Mouse (Mus musculus) lung, embryonic 16.5 days (tissue): ENCODE results near the gene Capzb. TPM values are rescaled to one million over a fixed set of nuclear protein-coding genes. Genes with fewer than 3 reads are reported as not detected.

Experiments
- ATAC-seq: fragments of 200-750 bp; cut with Nextera tagmentation; 2 replicates; pipeline ENCODE4 v1.8.0; 2017; ENCODE audit warnings: low read depth, mild to moderate bottlenecking, moderate library complexity
- H3K27ac ChIP-seq: fragments of 300-500 bp; sonication (generic); 2 replicates; pipeline ENCODE4 v1.5.1; 2014; ENCODE audit warnings: mild to moderate bottlenecking, control low read depth, low read length
- H3K27me3 ChIP-seq: fragments of 300-500 bp; sonication (generic); 2 replicates; pipeline ENCODE4 v1.6.1; 2014; ENCODE audit warnings: low read depth, low read length, mixed read lengths; ENCODE audit not compliant: control insufficient read depth, insufficient read depth
- H3K36me3 ChIP-seq: fragments of 300-500 bp; sonication (generic); 2 replicates; pipeline ENCODE4 v1.6.1; 2014; ENCODE audit warnings: low read length; ENCODE audit not compliant: control insufficient read depth, insufficient read depth
- H3K4me1 ChIP-seq: fragments of 300-500 bp; sonication (generic); replicated peaks from 2 replicates; pipeline ENCODE4 v1.6.1; 2014; ENCODE audit warnings: low read length, mixed read lengths; ENCODE audit not compliant: control insufficient read depth, insufficient read depth
- H3K4me2 ChIP-seq: fragments of 300-500 bp; sonication (generic); 2 replicates; pipeline ENCODE4 v1.6.1; 2014; ENCODE audit warnings: low read depth, low read length, control low read depth
- H3K4me3 ChIP-seq: fragments of 300-500 bp; sonication (generic); 2 replicates; pipeline ENCODE4 v1.5.1; 2014; ENCODE audit warnings: mild to moderate bottlenecking, low read length, control low read depth
- H3K9ac ChIP-seq: fragments of 300-500 bp; sonication (generic); 2 replicates; pipeline ENCODE4 v1.6.1; 2014; ENCODE audit warnings: low read length, control low read depth
- H3K9me3 ChIP-seq: fragments of 300-500 bp; sonication (generic); 2 replicates; pipeline ENCODE4 v1.6.1; 2016; ENCODE audit warnings: low read length; ENCODE audit not compliant: control insufficient read depth
- WGBS: fragments of 180-500 bp; shearing (Covaris S2); extraction: QIAGEN DNeasy Blood & Tissue Kit; methylation state at CpG from one replicate; pipeline ENCODE4 v1.1.7; 2014; 5-methylcytosine and 5-hydroxymethylcytosine counted together
- polyA plus RNA-seq: library from polyadenylated mRNA; unstranded; fragments of >200 nt; fragmentation: Nextera tagmentation; extraction: Ambion mirVana; gene quantifications from 2 replicates; pipeline ENCODE4 v1.2.1, GENCODE M21; 2015

Capzb gene
- polyA plus RNA-seq, 1 experiment from 2014 or later: 473 TPM

GRCm38 (mm10) chr4:139276411-139276810, 83.7 kb downstream of the Capzb start:
- 82% methylated on average over 7 of the region's 7 CpGs for WGBS
- Histone ChIP-seq H3K9ac (no peak overlapping the region), H3K4me1 (no peaks in the 10 kb centered on the region), H3K4me2 (no peak overlapping the region), H3K9me3 (no peaks in the 10 kb centered on the region), H3K27ac (no peak overlapping the region), H3K27me3 (no peaks in the 10 kb centered on the region), H3K4me3 (no peak overlapping the region), H3K36me3 (peaks cover 12% of the 10 kb centered on the region)
- ATAC-seq: no peak

- Histone ChIP-seq H3K4me3 (no peak overlapping the region), H3K36me3 (peaks cover 30% of the 10 kb centered on the region), H3K4me1 (no peaks in the 10 kb centered on the region), H3K9ac (no peak overlapping the region), H3K27ac (no peak overlapping the region), H3K9me3 (no peaks in the 10 kb centered on the region), H3K27me3 (no peaks in the 10 kb centered on the region), H3K4me2 (no peak overlapping the region)
- 83% methylated on average over 12 of the region's 12 CpGs for WGBS
- no peak for ATAC-seq
Observed at GRCm38 (mm10) chr4:139280530-139280929, 87.8 kb downstream of the Capzb start.

- no peaks in the 10 kb centered on the region for H3K27me3 ChIP-seq
- H3K9ac ChIP-seq: no peak overlapping the region
- H3K4me1 ChIP-seq: no peaks in the 10 kb centered on the region
- no peak overlapping the region for H3K4me2 ChIP-seq
- peaks cover 30% of the 10 kb centered on the region for H3K36me3 ChIP-seq
- H3K9me3 ChIP-seq: no peaks in the 10 kb centered on the region
- no peak overlapping the region for H3K27ac ChIP-seq
- 88% methylated on average over 16 of the region's 16 CpGs for WGBS
- H3K4me3 ChIP-seq: no peak overlapping the region
- ATAC-seq: no peak
Observed at GRCm38 (mm10) chr4:139281791-139282345, 89.2 kb downstream of the Capzb start.

GRCm38 (mm10) chr4:139282955-139283417, 90.3 kb downstream of the Capzb start:
- no peaks in the 10 kb centered on the region for H3K4me1 ChIP-seq

GRCm38 (mm10) chr4:139284877-139285276, 92.2 kb downstream of the Capzb start:
- Histone ChIP-seq H3K36me3 (peaks cover 42% of the 10 kb centered on the region), H3K27me3 (no peaks in the 10 kb centered on the region), H3K4me3 (no peak overlapping the region), H3K9ac (no peak overlapping the region), H3K4me1 (no peaks in the 10 kb centered on the region), H3K27ac (no peak overlapping the region), H3K9me3 (no peaks in the 10 kb centered on the region), H3K4me2 (no peak overlapping the region)
- 60% methylated on average over 12 of the region's 15 CpGs for WGBS
- ATAC-seq: no peak

More at GRCm38 (mm10) chr4:139282955-139283417, 90.3 kb downstream of the Capzb start:
- Histone ChIP-seq H3K9ac (no peak overlapping the region), H3K27me3 (no peaks in the 10 kb centered on the region), H3K4me3 (no peak overlapping the region), H3K9me3 (no peaks in the 10 kb centered on the region), H3K4me2 (no peak overlapping the region), H3K27ac (no peak overlapping the region), H3K36me3 (peaks cover 38% of the 10 kb centered on the region)
- WGBS: 48% methylated on average over 6 of the region's 6 CpGs
- ATAC-seq: no peak

GRCm38 (mm10) chr4:139286234-139286633, 93.5 kb downstream of the Capzb start:
- no peak for ATAC-seq
- Histone ChIP-seq H3K4me2 (no peak overlapping the region), H3K4me3 (no peak overlapping the region), H3K9ac (no peak overlapping the region), H3K4me1 (no peaks in the 10 kb centered on the region), H3K9me3 (no peaks in the 10 kb centered on the region), H3K27me3 (no peaks in the 10 kb centered on the region), H3K27ac (no peak overlapping the region), H3K36me3 (peaks cover 38% of the 10 kb centered on the region)
- WGBS: 69% methylated on average over 5 of the region's 5 CpGs

- H3K4me3 ChIP-seq: no peak overlapping the region
- H3K27me3 ChIP-seq: no peaks in the 10 kb centered on the region
- ATAC-seq: peak; percentile 15
- H3K9me3 ChIP-seq: no peaks in the 10 kb centered on the region
- no peak overlapping the region for H3K9ac ChIP-seq
- H3K36me3 ChIP-seq: peaks cover 39% of the 10 kb centered on the region
- H3K4me2 ChIP-seq: no peak overlapping the region
- WGBS: 64% methylated on average over 18 of the region's 18 CpGs
- no peaks in the 10 kb centered on the region for H3K4me1 ChIP-seq
- no peak overlapping the region for H3K27ac ChIP-seq
Observed at GRCm38 (mm10) chr4:139287122-139287863, 94.6 kb downstream of the Capzb start.

- Histone ChIP-seq H3K27me3 (no peaks in the 10 kb centered on the region), H3K4me3 (no peak overlapping the region), H3K36me3 (peaks cover 33% of the 10 kb centered on the region), H3K4me2 (no peak overlapping the region), H3K9ac (no peak overlapping the region), H3K9me3 (no peaks in the 10 kb centered on the region), H3K4me1 (no peaks in the 10 kb centered on the region), H3K27ac (no peak overlapping the region)
- WGBS: 77% methylated on average over 10 of the region's 10 CpGs
- peak; percentile 21 for ATAC-seq
Observed at GRCm38 (mm10) chr4:139289017-139289416, 96.3 kb downstream of the Capzb start.

GRCm38 (mm10) chr4:139291099-139291498, 98.4 kb downstream of the Capzb start:
- WGBS: 85% methylated on average over 16 of the region's 16 CpGs
- ATAC-seq: no peak
- Histone ChIP-seq H3K27me3 (no peaks in the 10 kb centered on the region), H3K9ac (no peak overlapping the region), H3K27ac (no peak overlapping the region), H3K9me3 (no peaks in the 10 kb centered on the region), H3K4me1 (no peaks in the 10 kb centered on the region), H3K4me2 (no peak overlapping the region), H3K4me3 (no peak overlapping the region), H3K36me3 (peaks cover 26% of the 10 kb centered on the region)
